Mouse (Mus musculus): ENCODE measurements around the gene Syndig1. TPM values are rescaled to one million over a fixed set of nuclear protein-coding genes. Genes with fewer than 3 reads are reported as not detected.

Gene Syndig1
- polyA plus RNA-seq, 1 experiment, result 121 TPM

- WGBS, result 9% methylated on average over 26 of the region's 26 CpGs
- peak; percentile 60 to 63 for DNase-seq
These were observed 1.0 kb downstream of the Syndig1 start for GRCm38 (mm10) chr2:149829955-149830535.

GRCm38 (mm10) chr2:149830536-149831458, 1.8 kb downstream of the Syndig1 start, which contains the start of gene C530025M09Rik:
Gene C530025M09Rik, minus strand, starts transcription at chr2:149831213.
- DNase-seq, result peak; percentile 79 to 85
- TF ChIP-seq POLR2A (IDR thresholded peaks at IDR 0.05; ENCODE audit: borderline replicate concordance, insufficient read depth, low read length), result 0 out of 2 replicates have a peak, but pooled peaks have one; percentile 7
- TF ChIP-seq CTCF (IDR thresholded peaks at IDR 0.05; ENCODE audit: borderline replicate concordance, insufficient read depth, low read depth, low read length), result no peak
- Histone ChIP-seq H3K4me1 (ENCODE audit: control insufficient read depth, insufficient read depth, low read length) (no peaks in the 10 kb centered on the region), H3K4me3 (replicated peaks; ENCODE audit: insufficient read depth, low read depth, low read length) (peak within 1 kb of the TSS; percentile 89), H3K27ac (ENCODE audit: insufficient read depth, low read length) (peak within 1 kb of the TSS; percentile 65), H3K27me3 (ENCODE audit: control insufficient read depth, insufficient read depth, low read length) (no peaks in the 10 kb centered on the region)
- WGBS, result under 1% methylated on average over 81 of the region's 82 CpGs

More at GRCm38 (mm10) chr2:149829955-149830535, 1.0 kb downstream of the Syndig1 start:
- Histone ChIP-seq H3K27ac (ENCODE audit: insufficient read depth, low read length) (no peak overlapping the region; the same call in 1 of the 2 replicates), H3K4me1 (ENCODE audit: control insufficient read depth, insufficient read depth, low read length) (no peaks in the 10 kb centered on the region), H3K27me3 (ENCODE audit: control insufficient read depth, insufficient read depth, low read length) (no peaks in the 10 kb centered on the region), H3K4me3 (replicated peaks; ENCODE audit: insufficient read depth, low read depth, low read length) (peak overlapping the region; percentile 89)
- no peak for TF ChIP-seq CTCF (IDR thresholded peaks at IDR 0.05; ENCODE audit: borderline replicate concordance, insufficient read depth, low read depth, low read length)
- TF ChIP-seq POLR2A (IDR thresholded peaks at IDR 0.05; ENCODE audit: borderline replicate concordance, insufficient read depth, low read length), result no peak

- Histone ChIP-seq H3K27ac (ENCODE audit: insufficient read depth, low read length) (peak overlapping the region; percentile 65), H3K27me3 (ENCODE audit: control insufficient read depth, insufficient read depth, low read length) (no peaks in the 10 kb centered on the region), H3K4me1 (ENCODE audit: control insufficient read depth, insufficient read depth, low read length) (no peaks in the 10 kb centered on the region), H3K4me3 (replicated peaks; ENCODE audit: insufficient read depth, low read depth, low read length) (peak overlapping the region; percentile 89)
- DNase-seq, result peak; percentile 60 to 73
- 2% methylated on average over 29 of the region's 29 CpGs for WGBS
- TF ChIP-seq POLR2A (IDR thresholded peaks at IDR 0.05; ENCODE audit: borderline replicate concordance, insufficient read depth, low read length) (no peak), CTCF (IDR thresholded peaks at IDR 0.05; ENCODE audit: borderline replicate concordance, insufficient read depth, low read depth, low read length) (peak; percentile 13; the same call in 1 of the 2 replicates)
These were observed 2.6 kb downstream of the Syndig1 start for GRCm38 (mm10) chr2:149831459-149832245.

GRCm38 (mm10) chr2:149832301-149832700, 3.3 kb downstream of the Syndig1 start:
- 37% methylated on average over 5 of the region's 5 CpGs for WGBS
- peak overlapping the region; percentile 89 for H3K4me3 ChIP-seq (replicated peaks; ENCODE audit: insufficient read depth, low read depth, low read length)
- no peaks in the 10 kb centered on the region for H3K27me3 ChIP-seq (ENCODE audit: control insufficient read depth, insufficient read depth, low read length)
- no peaks in the 10 kb centered on the region for H3K4me1 ChIP-seq (ENCODE audit: control insufficient read depth, insufficient read depth, low read length)
- H3K27ac ChIP-seq (ENCODE audit: insufficient read depth, low read length), result no peak overlapping the region
- TF ChIP-seq CTCF (IDR thresholded peaks at IDR 0.05; ENCODE audit: borderline replicate concordance, insufficient read depth, low read depth, low read length) (no peak), POLR2A (IDR thresholded peaks at IDR 0.05; ENCODE audit: borderline replicate concordance, insufficient read depth, low read length) (no peak)
- peak in 1 of 2 experiments; percentile 36 for DNase-seq

- 97% methylated on average over 1 of the region's 1 CpGs for WGBS
- H3K4me1 ChIP-seq (ENCODE audit: control insufficient read depth, insufficient read depth, low read length), result peaks cover 9% of the 10 kb centered on the region; the same call in 1 of the 2 replicates
- H3K27me3 ChIP-seq (ENCODE audit: control insufficient read depth, insufficient read depth, low read length), result no peaks in the 10 kb centered on the region; the same call in 1 of the 2 replicates
- TF ChIP-seq POLR2A (IDR thresholded peaks at IDR 0.05; ENCODE audit: borderline replicate concordance, insufficient read depth, low read length) (no peak), CTCF (IDR thresholded peaks at IDR 0.05; ENCODE audit: borderline replicate concordance, insufficient read depth, low read depth, low read length) (no peak)
- no peak overlapping the region for H3K4me3 ChIP-seq (replicated peaks; ENCODE audit: insufficient read depth, low read depth, low read length)
- DNase-seq, result no peak
- H3K27ac ChIP-seq (ENCODE audit: insufficient read depth, low read length), result no peak overlapping the region
These were observed 6.1 kb downstream of the Syndig1 start for GRCm38 (mm10) chr2:149835091-149835490.

GRCm38 (mm10) chr2:149836471-149837135, 7.6 kb downstream of the Syndig1 start:
- WGBS, result 92% methylated on average over 2 of the region's 2 CpGs
- Histone ChIP-seq H3K4me3 (replicated peaks; ENCODE audit: insufficient read depth, low read depth, low read length) (no peak overlapping the region), H3K4me1 (ENCODE audit: control insufficient read depth, insufficient read depth, low read length) (peaks cover 9% of the 10 kb centered on the region; the same call in 1 of the 2 replicates), H3K27me3 (ENCODE audit: control insufficient read depth, insufficient read depth, low read length) (no peaks in the 10 kb centered on the region; the same call in 1 of the 2 replicates), H3K27ac (ENCODE audit: insufficient read depth, low read length) (no peak overlapping the region)
- DNase-seq, result no peak
- TF ChIP-seq POLR2A (IDR thresholded peaks at IDR 0.05; ENCODE audit: borderline replicate concordance, insufficient read depth, low read length), result no peak
- TF ChIP-seq CTCF (IDR thresholded peaks at IDR 0.05; ENCODE audit: borderline replicate concordance, insufficient read depth, low read depth, low read length), result no peak
